Mouse (Mus musculus): Measurements from ENCODE around the gene Slc25a28.
A peak's percentile ranks its signal among the peaks of the same experiment; 100 is the strongest.

GRCm38 (mm10) chr19:43662176-43662967 lies 12.3 kb downstream of the Slc25a28 start:
- TF ChIP-seq CTCF (IDR thresholded peaks at IDR 0.05; ENCODE audit: borderline replicate concordance, insufficient read depth, low read depth, low read length) (peak; percentile 35; the same call in 1 of the 2 replicates), POLR2A (IDR thresholded peaks at IDR 0.05; ENCODE audit: borderline replicate concordance, insufficient read depth, low read length) (no peak)
